Mouse (Mus musculus) liver, embryonic 14.5 days (tissue): ENCODE data around the gene Kdm2b. TPM values are rescaled to one million over a fixed set of nuclear protein-coding genes. Genes with fewer than 3 reads are reported as not detected.

Experiments
- ATAC-seq: fragments of 200-750 bp; cut with Nextera tagmentation; 2 replicates; pipeline ENCODE4 v1.8.0; 2017; ENCODE audit warnings: moderate number of reproducible peaks, mild to moderate bottlenecking, moderate library complexity; ENCODE audit not compliant: insufficient read depth
- DNase-seq, 3 experiments: peaks; one replicate each; pipeline ENCODE4 v3.0.0-alpha.2; 2012 to 2013; ENCODE audit warnings: low read depth in 3 of 3, low spot score in 3 of 3
- H3K27ac ChIP-seq: fragments of 300-500 bp; sonication (generic); 2 replicates; pipeline ENCODE4 v1.5.1; 2014; ENCODE audit warnings: moderate library complexity, mild to moderate bottlenecking, control low read depth, inconsistent platforms
- H3K27me3 ChIP-seq: fragments of 300-500 bp; sonication (generic); 2 replicates; pipeline ENCODE4 v1.6.1; 2014; ENCODE audit warnings: mild to moderate bottlenecking, low read length, moderate library complexity; ENCODE audit not compliant: control insufficient read depth, insufficient read depth
- H3K36me3 ChIP-seq: fragments of 300-500 bp; sonication (generic); replicated peaks from 2 replicates; pipeline ENCODE4 v1.6.1; 2014; ENCODE audit warnings: low read depth; ENCODE audit not compliant: control insufficient read depth, insufficient read depth
- H3K4me1 ChIP-seq, 2 experiments: fragments of 200-500 bp in 1 of 2; fragments of 300-500 bp in 1 of 2; sonication (generic) in 1 of 2; replicated peaks; 2 replicates each; pipeline ENCODE4 v1.6.1; 2012 to 2014; ENCODE audit warnings: antibody characterized with exemption in 1 of 2, inconsistent platforms in 1 of 2, low read length in 1 of 2; ENCODE audit not compliant: control insufficient read depth in 2 of 2, insufficient read depth in 2 of 2
- H3K4me2 ChIP-seq: fragments of 300-500 bp; sonication (generic); 2 replicates; pipeline ENCODE4 v1.6.1; 2014; ENCODE audit warnings: low read depth, mild to moderate bottlenecking, control low read depth, moderate library complexity
- H3K4me3 ChIP-seq, 2 experiments: fragments of 200-500 bp in 1 of 2; fragments of 300-500 bp in 1 of 2; sonication (generic) in 1 of 2; 2 replicates each; pipeline ENCODE4 v1.5.1; 2012 to 2014; ENCODE audit warnings: low read depth in 2 of 2, low read length in 2 of 2, mild to moderate bottlenecking in 2 of 2, control low read depth in 1 of 2, inconsistent platforms in 1 of 2, moderate library complexity in 1 of 2; ENCODE audit not compliant: insufficient read depth in 1 of 2
- H3K9ac ChIP-seq: fragments of 300-500 bp; sonication (generic); replicated peaks from 2 replicates; pipeline ENCODE4 v1.6.1; 2014; ENCODE audit warnings: mild to moderate bottlenecking, control low read depth, moderate library complexity
- H3K9me3 ChIP-seq: fragments of 300-500 bp; sonication (generic); 2 replicates; pipeline ENCODE4 v1.6.1; 2016; ENCODE audit warnings: low read length, mixed read lengths; ENCODE audit not compliant: control insufficient read depth
- CTCF ChIP-seq: IDR thresholded peaks from 2 replicates; pipeline ENCODE4 v1.5.1; 2016; ENCODE audit warnings: antibody characterized with exemption, low read depth, control low read depth
- EP300 ChIP-seq: IDR thresholded peaks from 2 replicates; pipeline ENCODE4 v1.6.1; 2016; ENCODE audit warnings: antibody characterized with exemption, low read depth
- WGBS: fragments of 180-500 bp; shearing (Covaris S2); extraction: QIAGEN DNeasy Blood & Tissue Kit; methylation state at CpG from one replicate; pipeline ENCODE4 v1.1.7; 2014; ENCODE audit not compliant: insufficient replicate concordance; 5-methylcytosine and 5-hydroxymethylcytosine counted together
- polyA plus RNA-seq, 2 experiments: library from polyadenylated mRNA; depleted of rRNA in 1 of 2; stranded (reverse) in 1 of 2; unstranded in 1 of 2; fragments of >200 nt; fragmentation: Nextera tagmentation in 1 of 2; extraction: Ambion mirVana in 1 of 2; gene quantifications; 2 replicates each; pipeline versions ENCODE4 v1.2.1 to v1.2.3; 2012 to 2014

Gene Kdm2b
- polyA plus RNA-seq, 2 experiments, result 10.0 to 11.7 TPM

DNA sequence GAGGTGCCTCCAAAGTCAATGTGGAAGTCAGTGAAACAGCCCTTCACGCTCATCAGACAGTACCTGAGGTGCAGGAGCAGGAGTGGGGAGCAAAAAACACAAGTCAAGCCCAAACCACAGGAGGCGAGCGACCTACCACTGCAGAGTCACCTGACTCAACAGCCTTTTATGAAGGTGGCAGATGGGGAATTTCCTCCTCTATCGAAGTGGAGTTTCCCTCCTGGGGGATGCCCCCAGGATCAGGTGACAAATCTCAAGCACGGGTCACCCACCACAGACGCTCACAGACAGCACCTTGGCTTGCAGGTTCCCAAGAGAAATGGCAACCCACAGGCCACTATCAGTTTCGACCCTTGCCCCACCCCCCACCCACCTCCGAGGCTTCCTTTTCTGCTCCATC is 40.5 kb downstream of the Kdm2b start:
- Histone ChIP-seq H3K27ac (no peak overlapping the region), H3K36me3 (no peaks in the 10 kb centered on the region), H3K9ac (no peak overlapping the region), H3K4me1 (0 out of 4 replicates have a peak, but pooled peaks cover 0 to 3% of the 10 kb centered on the region in 2 experiments), H3K4me2 (no peak overlapping the region), H3K27me3 (peaks cover 34% of the 10 kb centered on the region), H3K9me3 (no peaks in the 10 kb centered on the region), H3K4me3 (no peak overlapping the region)
- ATAC-seq, result no peak
- DNase-seq, result no peak
- TF ChIP-seq CTCF, result no peak
- no peak for TF ChIP-seq EP300
- WGBS, result 51% methylated on average over 8 of the region's 8 CpGs

DNA sequence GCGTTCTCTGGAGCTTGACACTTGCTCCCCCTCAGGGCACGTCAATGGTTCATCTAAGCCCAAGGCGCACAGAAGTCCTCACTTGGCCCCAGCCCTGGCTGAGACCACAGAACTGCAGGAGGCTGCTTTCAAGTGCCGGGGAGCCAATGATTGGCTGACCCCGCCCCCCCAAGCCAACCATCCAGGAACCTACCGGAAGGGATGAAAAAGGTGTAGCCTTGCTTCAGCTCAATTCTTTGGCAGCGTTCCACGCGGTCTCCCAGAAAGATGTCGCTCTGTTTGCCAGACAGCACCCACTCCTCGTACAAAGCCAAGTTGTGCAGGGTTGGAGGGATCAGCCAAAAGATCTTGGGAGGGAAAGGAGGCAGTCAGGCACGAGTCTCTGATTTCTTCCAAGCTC is 42.1 kb downstream of the Kdm2b start:
- Histone ChIP-seq H3K27me3 (peaks cover 23% of the 10 kb centered on the region), H3K4me3 (no peak overlapping the region), H3K36me3 (no peaks in the 10 kb centered on the region), H3K4me2 (no peak overlapping the region), H3K27ac (no peak overlapping the region), H3K9ac (no peak overlapping the region), H3K9me3 (no peaks in the 10 kb centered on the region), H3K4me1 (0 out of 4 replicates have a peak, but pooled peaks cover 0 to under 1% of the 10 kb centered on the region in 2 experiments)
- 72% methylated on average over 12 of the region's 12 CpGs for WGBS
- no peak for ATAC-seq
- no peak for DNase-seq
- TF ChIP-seq EP300 (no peak), CTCF (no peak)

DNA sequence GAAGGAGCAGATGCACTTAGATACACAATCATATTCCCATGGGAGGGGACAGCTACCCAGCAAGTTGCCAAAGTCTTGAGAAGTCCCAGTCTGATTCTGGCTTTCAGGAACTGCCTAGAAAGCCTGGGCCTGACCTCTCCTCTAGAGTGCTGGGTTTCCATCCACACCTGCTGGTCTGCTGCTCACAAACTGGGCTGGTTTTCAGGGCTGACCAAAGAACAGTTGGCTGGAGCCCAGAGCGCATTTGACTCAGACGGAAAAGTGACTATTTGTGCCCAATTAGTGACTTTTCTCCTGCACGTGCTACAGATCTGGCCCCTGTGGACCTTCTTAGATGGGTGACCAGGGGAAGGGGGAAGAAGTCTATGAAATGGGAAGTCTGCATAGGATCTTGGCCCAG is 50.9 kb downstream of the Kdm2b start:
- no peak for ATAC-seq
- WGBS, result 89% methylated on average over 3 of the region's 3 CpGs
- no peak overlapping the region for H3K4me3 ChIP-seq

DNA sequence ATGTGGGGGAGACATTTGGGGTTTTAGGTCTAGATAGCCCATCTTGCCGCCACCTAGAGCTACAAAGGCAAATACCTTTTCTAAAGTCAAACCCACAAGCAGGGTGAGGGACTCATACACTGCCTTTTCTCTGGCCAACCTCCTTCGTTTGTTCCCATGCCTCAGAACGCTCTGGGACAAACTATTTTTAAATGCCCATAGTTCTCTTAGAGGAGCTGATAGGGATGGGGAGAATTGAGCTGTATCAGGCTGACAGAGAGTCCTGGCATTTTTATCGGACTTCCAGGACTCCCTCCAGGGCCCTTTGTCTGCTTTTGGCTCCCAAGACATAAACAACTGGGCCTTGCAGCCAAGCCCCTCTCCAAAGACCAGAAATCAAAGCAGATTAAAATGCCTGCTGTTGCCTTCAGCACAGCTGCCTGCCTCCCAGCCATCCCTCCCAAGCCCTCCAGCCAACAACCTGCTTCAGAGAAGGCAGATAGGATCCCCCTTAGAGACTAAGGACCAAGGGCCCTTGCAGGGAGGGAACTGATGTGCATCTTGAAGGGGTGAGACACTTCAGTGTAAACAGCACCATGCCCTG is 51.6 kb downstream of the Kdm2b start:
- no peaks in the 10 kb centered on the region for H3K9me3 ChIP-seq
- TF ChIP-seq CTCF (no peak), EP300 (no peak)
- H3K9ac ChIP-seq, result no peak overlapping the region
- H3K36me3 ChIP-seq, result no peaks in the 10 kb centered on the region
- no peaks in the 10 kb centered on the region for H3K27me3 ChIP-seq
- WGBS, result 70% methylated on average over 4 of the region's 4 CpGs
- DNase-seq (no peak), ATAC-seq (no peak)
- H3K4me2 ChIP-seq, result no peak overlapping the region
- no peak overlapping the region for H3K27ac ChIP-seq
- H3K4me3 ChIP-seq, result no peak overlapping the region
- H3K4me1 ChIP-seq, result peaks cover 0 to 2% of the 10 kb centered on the region in 2 experiments; a peak in 1 of 4 replicates

More for the DNA sequence above, 50.9 kb downstream of the Kdm2b start:
- Histone ChIP-seq H3K27ac (no peak overlapping the region), H3K36me3 (no peaks in the 10 kb centered on the region), H3K9me3 (no peaks in the 10 kb centered on the region), H3K4me2 (no peak overlapping the region), H3K4me1 (peaks cover 0 to 2% of the 10 kb centered on the region in 2 experiments; a peak in 1 of 4 replicates), H3K9ac (no peak overlapping the region), H3K27me3 (no peaks in the 10 kb centered on the region)
- DNase-seq, result no peak
- TF ChIP-seq EP300 (no peak), CTCF (no peak)

DNA sequence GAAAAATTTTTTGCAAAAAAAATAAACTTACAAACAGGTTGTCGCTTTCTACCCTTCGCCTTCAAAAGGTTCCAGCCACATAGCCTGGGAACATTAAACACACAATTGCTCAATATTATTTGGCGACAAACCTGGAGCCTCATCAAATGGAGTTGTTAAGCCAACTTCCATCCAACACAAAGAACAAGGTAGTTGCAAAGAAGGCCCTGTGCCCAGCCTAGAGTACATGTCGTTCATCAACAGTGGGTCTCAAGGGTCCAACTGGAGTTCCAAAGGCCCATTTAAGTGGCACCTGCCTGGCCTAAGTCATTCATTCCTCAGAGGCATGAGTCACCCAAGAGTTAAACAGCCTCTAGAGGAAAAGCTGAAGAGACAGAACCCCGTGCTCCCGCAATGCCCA is 52.6 kb downstream of the Kdm2b start:
- Histone ChIP-seq H3K9ac (no peak overlapping the region), H3K4me1 (peaks cover 0 to 2% of the 10 kb centered on the region in 2 experiments; a peak in 1 of 4 replicates), H3K27ac (no peak overlapping the region), H3K36me3 (no peaks in the 10 kb centered on the region), H3K4me2 (no peak overlapping the region), H3K4me3 (no peak overlapping the region), H3K27me3 (no peaks in the 10 kb centered on the region), H3K9me3 (no peaks in the 10 kb centered on the region)
- ATAC-seq (no peak), DNase-seq (no peak)
- 75% methylated on average over 6 of the region's 6 CpGs for WGBS
- TF ChIP-seq CTCF (no peak), EP300 (no peak)
